Mouse (Mus musculus): ENCODE data around the gene Pcf11.

Gene Pcf11

DNA sequence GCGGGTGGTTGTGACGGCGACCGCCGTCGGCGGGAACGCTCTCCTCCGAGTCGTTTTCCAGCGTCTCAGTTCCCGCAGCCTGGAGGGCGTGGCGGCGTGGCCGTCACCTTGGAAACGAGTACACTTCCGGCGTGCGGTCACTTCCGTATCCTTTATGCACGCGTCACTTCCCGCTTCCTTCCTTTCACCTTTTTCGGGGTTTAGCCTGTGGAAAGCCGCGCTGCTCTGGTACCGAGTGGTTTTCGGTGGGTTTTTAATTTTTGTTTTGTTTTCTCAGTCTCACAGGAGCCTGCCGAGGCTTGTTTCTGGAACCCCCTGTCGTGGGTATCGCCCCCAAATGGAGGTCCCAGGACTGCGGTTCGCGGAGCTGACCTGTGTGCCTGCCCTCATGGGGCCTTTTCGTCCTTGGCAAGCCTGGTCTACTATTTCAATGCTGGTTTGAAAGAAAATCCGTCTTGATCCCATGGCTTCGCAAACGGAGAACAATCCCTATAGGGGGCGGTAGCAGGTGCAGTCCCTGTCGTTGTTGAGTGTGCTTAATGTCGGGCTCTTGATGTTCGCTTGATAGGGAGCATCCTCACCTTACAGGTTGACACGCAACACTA lies 32.6 kb downstream of the Pcf11 start, which contains the start of gene Ankrd42:
TSS of gene Ankrd42 (minus strand) at position 122 of the 605 bp plus-strand sequence.
- peak; percentile 88 for DNase-seq (ENCODE audit: low spot score)

DNA sequence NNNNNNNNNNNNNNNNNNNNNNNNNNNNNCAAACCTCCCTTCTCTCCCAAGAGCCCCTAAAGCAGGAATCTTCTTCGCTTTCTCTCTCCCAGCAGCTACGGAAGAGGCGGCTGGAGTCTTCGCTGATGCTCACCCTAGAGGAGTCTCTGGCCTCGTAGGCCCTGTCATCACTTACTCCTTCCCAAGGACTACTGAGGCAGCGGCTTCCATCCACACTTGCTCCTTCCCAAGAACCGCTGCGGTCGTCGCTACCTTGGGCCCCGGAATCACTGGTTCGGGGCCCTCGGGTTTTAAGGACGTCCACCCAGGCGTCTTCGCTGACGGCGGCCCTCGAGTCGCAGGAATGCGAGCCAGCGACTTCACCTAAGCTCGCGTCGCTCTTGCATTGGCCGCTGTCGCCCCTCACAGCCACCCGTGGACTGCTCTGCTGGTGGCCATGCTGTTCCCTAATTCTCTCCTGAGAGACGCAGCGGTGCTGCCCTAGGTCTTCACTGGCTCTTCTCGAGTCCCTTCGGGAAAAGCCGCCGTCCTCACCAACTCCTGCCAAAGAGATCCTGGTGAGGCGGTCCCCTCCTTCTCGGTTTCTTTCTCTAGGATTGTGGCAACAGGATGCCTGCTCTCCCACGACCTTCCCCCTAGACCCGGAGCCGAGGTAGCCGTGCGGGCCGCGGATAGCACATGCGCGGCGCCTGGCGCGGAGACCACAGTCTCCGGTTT lies 33.3 kb downstream of the Pcf11 start:
- no peak for DNase-seq (ENCODE audit: low spot score)

DNA sequence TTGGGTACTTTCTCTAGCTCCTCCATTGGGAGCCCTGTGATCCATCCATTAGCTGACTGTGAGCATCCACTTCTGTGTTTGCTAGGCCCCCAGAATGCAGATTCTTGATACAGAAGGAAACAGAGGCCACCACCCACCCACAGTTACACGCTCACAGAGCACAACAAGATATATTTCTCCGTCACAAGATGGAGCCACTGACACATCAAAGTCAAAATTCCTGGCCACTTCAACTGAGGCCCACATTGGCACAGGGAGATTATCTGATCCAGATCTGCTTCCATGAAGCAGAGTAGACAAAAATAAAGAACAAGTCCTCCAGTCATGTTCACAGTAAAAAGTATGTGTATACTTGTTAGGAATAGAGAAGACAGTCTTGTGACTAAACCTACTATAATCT lies 39.6 kb downstream of the Pcf11 start:
- no peak for DNase-seq (ENCODE audit: low spot score)

DNA sequence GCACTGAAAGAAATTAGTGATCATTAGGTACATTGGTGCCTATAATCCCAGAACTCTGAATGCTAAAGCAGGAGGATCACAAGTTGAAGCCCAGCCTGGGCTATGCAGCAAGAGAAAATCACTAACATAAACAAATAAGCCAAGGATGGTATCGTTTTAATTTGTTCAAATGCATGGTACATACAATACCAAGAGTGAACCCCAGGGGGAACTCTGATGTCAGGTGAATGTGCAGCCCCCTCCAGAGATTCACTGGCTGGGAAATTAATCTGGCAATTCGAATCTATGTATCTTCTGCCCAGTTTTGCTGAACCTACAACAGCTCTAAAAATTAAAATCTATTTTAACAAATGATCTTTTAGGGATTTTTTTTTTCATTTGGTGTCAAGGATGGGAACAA lies 45.2 kb downstream of the Pcf11 start:
- no peak for DNase-seq (ENCODE audit: low spot score)

DNA sequence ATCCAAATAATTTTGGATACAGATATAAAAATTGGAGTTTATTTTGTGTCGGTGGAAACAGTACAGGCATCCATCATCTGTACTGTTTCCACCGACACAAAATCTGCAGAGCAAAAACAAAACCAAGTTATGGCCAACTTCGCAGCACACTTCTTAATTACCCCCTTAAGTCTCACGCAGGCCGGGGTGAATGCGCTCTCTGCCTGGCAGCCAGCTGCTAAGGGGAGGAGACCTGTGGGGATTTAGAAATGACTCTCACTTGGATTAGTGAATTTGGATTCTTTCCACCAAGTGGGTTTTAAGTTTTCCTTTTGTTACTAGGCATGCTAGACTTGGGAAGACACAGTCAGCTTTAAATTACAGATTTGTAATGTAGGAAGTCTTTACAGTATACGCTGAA lies 58.9 kb downstream of the Pcf11 start:
- no peak for DNase-seq (ENCODE audit: low spot score)

DNA sequence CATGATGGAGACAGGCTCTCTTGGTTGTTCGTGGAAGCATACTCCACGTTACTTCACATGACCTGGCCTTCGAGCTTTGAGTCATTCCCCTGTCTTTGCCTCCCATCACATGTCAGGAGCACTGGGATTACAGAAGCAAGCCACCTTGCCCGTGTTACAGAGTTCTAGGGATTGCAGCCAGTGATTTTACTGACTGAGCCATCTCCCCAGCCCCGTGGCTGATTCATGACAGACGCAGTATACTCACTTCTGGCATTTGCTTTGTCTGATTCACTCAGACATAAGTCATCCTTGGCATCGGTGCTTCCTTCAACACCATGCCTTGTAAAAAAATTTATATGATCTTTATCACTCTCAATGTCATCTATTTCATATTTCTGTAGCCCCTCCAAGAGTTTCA lies 64.8 kb downstream of the Pcf11 start:
- no peak for DNase-seq (ENCODE audit: low spot score)

Data from yolk sac, embryonic 10.5 days (tissue).